Mouse (Mus musculus): ENCODE measurements around the gene D11Wsu47e. TPM values are rescaled to one million over a fixed set of nuclear protein-coding genes. Genes with fewer than 3 reads are reported as not detected.

D11Wsu47e gene
- total RNA-seq, 4 experiments from 2014 or later: 11.4 to 15.4 (median 12.8) TPM

DNA sequence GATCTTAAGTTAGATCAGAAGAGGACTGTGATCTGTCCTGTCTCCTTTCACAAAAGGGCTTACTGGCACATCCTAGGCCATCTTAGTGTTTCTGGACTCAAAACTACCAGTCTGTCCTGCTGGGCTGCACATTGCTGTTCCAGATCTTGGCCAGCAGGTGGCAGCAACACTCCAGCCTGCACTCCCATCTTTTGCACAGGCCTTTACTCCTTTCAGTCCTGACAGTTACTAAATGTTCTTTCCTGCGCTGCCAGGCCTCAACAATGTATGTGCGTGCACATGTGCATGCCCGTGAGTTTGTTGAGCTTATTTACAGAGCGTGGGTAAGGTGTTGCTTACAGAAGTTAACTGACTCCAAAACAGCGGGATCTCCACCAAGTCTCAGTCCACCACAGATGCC, 19.5 kb downstream of the D11Wsu47e start:
- DNase-seq (ENCODE audit: low spot score in 2 of 2): peak; percentile 47 to 71

DNA sequence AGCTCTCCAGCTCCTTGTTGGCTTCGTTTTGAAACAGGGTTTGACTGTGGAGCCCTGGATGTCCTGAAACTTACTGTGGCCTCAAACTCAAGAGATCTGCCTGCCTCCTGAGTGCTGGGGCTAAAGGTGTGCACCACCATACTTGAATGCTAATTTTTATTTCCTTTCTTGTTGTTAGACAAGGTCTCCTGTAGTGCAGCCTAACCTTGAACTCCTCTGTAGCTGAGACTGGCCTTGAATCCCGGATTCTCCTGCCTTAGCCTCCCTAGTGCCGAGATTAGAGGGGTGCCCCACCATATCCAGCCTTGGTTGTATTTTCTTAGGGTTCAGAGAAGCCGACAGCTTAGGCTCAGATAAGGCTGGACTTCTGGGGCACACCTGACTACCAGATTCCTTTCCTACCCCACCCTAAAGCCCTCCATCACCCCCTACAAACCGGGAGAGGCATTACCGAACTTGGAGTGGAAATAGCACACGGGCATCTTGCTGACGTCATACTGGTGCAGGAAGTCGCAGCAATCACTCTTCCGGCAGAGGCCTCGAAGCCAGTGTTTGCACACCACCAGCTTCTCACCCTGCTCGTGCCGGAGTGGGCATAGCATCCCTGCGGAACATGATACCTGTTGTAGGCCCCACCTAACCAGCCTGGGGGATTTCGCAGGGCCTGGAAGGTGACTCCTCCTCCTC, 21.9 kb downstream of the D11Wsu47e start:
- DNase-seq (ENCODE audit: low spot score in 2 of 2): no peak

DNA sequence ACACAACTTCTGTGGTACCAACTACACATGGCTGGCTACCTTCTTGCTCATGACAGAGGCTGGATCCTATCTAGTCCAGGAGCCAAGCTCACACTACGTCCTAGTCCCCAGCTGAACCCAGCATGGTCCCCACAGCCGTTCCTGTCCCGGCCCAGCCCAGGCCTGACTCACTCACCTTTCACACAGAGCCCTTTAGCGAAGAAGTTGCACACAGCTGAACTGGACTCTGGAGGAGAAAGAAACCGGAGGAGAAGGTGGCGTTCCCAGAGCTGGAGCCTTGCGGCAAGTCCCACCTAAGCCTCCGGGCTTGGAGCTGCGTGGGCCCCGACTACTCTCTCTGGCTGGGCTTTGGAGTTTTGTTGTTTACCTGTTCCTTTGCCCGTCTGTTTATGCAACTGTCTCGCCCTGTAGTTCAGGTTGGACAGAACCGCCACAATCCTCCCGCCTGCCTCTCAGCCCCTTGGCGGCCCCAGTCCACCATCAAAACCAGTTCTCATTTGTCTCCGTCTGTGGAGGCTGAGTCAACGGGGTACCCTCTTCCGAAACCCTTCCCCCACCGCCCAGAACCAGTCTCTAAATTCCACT, 24.5 kb downstream of the D11Wsu47e start:
- DNase-seq (ENCODE audit: low spot score in 2 of 2): no peak

DNA sequence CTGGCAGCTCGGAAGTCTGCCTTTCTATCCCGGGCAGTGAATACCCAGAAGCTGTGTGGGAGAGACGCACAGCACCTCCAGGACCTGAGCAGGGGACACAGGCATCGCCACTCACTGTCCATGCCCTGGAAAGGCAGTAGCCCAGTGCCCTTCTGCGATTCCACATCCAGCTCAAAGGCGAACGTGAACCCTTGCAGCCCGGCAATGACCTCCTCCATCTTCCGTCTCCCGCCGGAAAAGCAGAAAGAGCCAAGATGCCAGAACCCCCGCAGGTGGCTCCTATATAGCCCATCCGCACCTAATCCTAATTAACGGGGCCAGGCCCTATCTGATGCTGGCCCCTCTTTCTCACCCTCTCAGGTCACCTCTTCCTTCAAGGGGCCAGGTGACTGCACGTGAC, 25.1 kb downstream of the D11Wsu47e start:
- no peak for DNase-seq (ENCODE audit: low spot score in 2 of 2)

DNA sequence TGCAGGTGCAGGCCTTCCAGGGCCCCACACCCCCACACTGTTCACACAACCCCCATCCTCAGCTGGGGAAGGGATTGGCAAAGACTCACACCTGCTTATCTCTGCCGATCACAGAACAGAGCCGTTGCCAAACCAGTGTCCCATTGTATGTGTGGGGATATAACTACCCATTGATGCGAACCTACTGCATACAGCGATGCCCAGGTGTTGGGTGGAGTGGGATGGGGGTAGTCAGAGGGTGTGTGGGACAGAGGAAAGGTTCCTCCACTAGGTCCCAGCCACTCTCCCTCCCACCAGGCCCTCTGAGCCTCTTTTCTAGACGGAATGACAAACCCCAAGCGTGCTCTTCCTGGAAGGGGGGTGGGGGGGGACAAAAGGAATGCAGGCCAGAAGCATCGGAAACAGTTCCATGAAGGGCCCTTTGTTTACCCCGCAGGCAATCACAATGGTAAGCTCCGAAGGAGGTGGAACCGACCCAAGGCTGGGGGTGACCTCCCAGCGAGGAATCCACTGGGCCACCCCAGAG, 25.6 kb downstream of the D11Wsu47e start, which contains the start of gene Cpsf4l:
Cpsf4l (minus strand) TSS at position 287 of the 526 bp plus-strand sequence.
- DNase-seq (ENCODE audit: low spot score in 2 of 2): no peak

DNA sequence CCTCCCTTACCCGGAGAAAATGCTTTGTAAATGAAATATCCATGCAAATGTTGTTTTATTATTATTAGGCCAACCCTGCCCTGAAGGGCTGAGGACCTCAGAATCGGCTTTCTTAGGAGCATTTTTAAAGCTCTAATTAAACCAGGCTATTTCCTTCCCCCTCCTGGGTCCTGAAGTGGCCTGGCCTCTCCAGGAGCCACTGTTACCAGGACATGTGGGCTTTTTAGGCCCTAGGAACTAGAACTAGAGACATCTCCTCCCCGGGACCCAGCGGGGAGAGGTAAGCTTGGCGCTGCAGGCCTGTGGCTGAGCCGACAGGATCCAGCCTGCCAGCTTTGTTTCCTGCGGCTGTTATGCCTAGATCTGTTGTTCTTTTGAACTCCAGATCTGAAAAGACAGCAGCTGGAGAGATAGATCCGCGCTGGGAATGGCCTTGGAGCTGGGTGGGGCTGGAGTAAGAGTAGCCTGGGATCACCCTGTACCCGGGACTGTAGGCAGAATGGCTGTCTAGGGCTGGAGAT, 26.1 kb downstream of the D11Wsu47e start:
- no peak for DNase-seq (ENCODE audit: low spot score in 2 of 2)

DNA sequence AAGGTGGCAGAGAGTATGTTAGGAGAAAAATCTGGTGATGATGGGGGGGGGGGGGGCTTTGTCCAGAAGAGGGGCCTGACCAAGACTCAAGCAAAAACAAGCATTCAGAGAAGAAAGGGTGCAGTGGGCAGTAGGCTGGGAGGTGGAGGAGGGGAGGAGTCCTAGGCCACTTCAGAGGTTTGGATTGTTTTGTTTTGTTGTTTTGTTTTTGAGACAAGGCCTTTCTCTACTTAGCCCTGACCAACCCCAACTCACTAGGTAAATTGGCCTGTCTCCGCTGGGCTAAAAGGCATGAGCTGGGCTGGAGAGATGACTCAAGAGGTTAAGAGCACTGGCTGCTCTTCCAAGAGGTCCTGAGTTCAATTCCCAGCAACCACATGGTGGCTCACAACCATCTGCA, 26.8 kb downstream of the D11Wsu47e start:
- DNase-seq (ENCODE audit: low spot score in 2 of 2): no peak

DNA sequence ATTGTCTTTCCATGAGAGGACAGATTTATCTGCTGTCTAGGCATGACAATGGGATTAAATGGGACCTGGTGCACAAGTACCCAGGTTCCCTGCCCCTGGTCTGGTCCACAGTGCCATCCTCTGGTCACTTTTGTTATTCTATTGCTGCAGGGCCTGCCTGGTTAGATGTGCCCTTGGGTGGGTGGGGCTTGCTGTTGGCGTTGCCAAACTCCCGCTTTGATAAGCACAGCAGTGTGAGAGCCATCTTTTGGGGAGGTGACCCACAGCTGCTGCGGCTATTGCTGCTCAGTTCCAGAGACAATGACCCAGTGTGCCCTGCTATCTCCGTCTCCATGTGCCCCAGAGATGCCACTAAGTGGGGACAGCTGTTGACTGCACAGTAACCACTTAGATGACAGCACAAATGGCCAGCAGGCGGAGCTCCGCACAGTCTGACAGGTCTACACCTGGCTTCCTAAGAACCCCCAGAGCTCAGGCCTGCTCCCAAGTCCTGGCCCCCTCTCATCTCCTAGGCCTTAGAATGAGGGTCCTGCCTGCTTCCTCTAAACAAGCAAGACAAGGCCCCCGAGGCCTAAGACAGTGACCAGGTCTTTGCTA, 31.0 kb downstream of the D11Wsu47e start:
- no peak for DNase-seq (ENCODE audit: low spot score in 2 of 2)

DNA sequence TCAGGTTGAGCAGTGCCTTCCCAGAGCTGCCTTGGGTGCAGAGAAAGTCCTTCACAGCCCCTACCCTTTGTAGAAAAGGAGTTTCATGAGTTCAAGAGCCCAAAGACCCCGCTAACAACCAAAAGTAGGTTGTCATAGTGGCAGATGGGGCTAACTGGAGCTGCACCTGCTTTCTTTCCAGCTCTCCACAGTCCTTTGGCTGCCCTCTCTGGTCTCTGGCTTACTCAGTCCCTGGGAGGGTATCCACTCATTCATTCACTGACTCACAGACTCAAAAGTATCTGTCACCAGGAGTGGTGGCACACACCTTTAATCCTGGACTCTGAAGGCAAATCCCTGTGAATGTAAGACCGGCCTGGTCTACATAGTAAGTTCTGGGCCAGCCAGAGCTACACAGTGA, 31.9 kb downstream of the D11Wsu47e start:
- DNase-seq (ENCODE audit: low spot score in 2 of 2): no peak

DNA sequence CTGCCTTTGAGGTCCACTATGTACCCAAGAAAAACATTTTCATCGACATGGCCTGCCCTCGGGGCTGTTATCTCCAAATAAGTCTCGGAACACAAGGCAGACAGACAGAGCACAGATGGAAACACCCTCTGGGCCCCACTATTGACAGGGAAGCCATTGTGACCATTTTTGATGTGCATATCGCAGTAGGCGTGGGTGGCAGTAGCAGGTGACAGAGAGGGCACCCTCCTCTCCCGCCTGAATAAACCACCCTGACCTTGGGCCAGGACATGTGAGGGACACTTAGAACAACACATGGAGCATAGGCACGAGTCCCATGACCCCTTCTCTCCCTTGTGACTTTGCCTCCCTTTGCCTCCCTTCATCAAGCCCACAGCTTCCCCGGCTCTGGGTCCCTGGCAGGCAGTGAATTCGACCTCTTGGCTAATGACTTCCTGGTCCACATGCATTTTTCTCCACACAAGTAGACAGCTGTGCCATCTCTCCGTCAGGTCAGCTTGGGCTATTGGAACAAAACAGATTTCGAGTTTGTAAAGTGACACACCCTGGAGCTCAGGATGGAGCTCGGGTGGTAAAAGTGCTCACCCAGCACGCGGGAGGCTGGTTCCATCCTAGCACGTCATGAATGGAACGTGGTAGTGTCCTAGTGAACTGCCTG, 33.7 kb downstream of the D11Wsu47e start:
- DNase-seq (ENCODE audit: low spot score in 2 of 2): no peak

DNA sequence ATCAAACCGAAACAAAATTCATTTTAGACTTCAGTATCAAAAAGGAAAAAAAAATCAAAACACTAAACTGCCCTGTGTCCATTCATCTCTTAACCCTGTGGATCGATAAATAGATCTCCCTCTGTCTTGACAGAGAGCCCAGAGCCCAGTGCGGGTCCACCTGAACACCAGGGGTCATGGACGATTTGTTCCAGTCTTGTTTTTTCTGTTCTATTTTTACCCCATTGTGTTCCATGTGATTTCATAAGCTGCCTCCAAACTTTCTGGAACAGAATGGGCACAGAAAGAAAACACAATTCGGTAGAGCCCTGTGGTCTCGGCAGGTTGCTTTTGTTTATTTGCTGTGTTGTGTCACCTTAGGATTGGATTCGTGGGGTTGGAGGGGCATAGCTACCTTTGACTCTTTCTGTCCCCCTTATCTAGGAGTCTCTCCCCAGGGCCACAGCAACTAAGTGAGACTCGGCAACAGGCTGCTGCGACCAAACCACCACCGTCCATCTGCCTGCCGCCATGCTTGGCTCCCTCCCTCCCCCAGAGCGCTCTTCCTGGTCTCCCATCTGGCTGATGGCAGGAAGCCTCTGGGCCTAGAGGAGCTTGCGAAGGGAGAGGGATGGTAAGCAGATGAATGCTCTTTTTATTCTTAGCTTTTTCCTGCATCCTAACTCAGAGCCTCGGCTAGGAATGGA, 38.3 kb downstream of the D11Wsu47e start:
- no peak for DNase-seq (ENCODE audit: low spot score in 2 of 2)

DNA sequence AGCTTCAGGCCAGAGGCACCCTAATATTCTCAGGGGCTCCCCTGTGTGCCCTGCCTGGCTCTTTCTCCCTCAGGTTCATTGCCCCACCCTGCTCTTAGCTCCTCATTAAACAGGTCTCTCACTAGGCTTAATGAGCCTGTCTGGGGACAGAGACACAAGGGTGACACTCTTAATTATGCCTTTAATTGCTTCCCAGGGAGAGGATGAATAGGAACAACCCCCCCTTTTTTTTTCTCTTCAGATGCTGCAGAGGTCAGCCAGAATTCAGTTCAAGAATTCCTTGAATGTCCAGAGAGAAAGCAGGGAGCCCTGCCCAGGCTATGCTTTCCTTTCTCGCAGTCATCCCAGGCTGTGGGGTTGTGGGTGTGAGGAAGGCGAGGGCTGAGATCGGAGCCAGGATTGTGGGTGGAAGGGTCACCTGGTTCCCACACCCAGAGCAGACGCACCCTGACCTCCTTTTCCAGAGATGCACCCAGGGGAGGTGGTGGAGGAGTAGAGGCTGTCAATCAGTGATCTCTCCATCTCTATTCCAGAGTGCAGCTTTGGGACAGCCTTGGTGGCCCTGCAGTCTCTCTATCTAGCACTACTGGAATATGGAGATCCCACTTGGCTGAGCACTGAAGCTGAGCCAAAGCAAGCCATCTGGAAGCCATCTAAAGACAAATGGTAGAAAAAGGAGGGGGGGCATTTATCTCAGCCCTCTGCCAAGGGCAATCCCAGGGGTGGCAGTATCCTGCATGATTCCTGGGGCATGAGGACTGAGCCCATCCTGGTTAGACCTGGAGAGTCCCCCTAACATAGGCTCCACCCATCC, 41.2 kb downstream of the D11Wsu47e start:
- no peak for DNase-seq (ENCODE audit: low spot score in 2 of 2)

DNA sequence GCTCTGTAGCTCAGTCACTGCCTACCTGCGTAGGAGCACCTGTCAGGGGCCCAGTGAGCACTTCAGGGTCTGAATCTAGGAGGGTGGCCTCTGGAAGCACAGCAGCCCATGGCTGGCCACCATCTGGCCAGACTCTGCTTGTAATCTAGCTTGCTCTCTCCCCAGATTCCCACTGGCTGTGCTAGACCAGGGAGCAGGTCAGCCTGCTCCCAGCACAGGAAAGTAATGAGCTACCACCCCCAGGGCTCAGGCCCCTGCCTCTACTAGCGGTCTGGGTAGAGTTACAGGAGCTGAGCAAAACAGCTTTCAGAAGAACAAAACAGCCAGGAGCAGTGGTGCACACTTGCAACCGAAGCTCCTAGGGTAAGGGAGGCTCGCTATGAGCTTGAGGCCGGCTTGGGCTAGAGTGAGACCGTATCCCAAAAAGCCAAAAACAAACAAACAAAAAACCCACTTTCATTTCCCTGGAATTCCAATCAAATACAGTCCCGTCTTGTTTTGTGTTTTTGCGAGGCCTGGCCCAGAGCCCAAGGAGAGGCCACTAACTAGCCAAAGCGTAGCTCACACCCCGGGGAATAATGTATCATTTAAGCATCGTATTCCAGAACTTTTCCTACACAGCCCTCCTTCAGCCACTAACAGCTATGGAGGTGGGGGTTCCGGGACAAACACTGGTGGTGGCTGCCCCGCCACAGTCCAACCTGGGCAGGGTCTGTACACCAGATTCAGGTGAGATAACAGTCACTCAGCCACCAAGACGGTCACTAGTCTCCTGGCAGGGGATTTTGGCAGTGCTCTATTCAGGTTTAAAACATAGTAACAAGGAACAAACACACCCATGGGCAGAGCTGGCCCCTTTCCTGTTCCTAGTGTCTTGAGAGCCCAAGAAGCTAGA, 43.0 kb downstream of the D11Wsu47e start:
- DNase-seq (ENCODE audit: low spot score in 2 of 2): no peak

DNA sequence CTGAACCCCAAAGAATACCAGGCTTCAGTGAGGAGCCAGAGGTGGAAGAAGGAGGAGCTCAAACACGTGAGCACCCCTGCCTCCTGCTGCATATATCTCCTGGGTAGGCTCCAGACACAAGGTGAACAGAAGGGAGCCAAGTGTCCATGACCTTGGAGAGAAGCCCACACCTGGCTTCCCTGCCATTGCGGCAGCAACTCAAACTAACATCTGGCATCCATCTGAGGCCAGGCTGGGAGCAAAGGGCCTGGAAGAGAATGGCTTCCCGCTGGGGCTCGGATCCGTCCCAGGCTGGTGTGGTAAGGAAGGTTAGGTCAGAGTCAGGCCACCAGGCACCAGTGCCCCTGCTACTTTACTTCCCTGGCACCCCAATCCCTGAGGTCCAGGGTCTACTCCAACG, 43.8 kb downstream of the D11Wsu47e start:
- no peak for DNase-seq (ENCODE audit: low spot score in 2 of 2)

DNA sequence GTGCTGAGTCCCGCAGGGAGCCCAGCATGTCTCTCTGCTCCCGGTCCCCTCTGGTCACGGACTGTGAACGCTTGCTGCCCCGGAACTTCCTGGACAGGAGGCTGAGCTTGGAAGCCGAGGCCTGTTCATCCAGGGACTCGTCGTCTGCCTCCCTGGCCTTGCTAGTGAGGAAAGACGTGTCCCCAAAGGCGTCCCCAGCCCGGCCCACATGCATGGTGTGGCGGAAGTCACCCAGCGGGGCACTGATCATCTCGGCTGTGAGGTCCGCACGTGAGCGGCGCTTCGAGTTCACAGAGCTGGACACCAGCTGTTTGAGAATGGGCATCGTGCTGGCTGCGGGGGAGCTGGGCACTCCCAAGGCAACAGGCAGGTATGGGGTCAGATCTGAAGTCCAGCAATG, 45.0 kb downstream of the D11Wsu47e start:
- DNase-seq (ENCODE audit: low spot score in 2 of 2): no peak

DNA sequence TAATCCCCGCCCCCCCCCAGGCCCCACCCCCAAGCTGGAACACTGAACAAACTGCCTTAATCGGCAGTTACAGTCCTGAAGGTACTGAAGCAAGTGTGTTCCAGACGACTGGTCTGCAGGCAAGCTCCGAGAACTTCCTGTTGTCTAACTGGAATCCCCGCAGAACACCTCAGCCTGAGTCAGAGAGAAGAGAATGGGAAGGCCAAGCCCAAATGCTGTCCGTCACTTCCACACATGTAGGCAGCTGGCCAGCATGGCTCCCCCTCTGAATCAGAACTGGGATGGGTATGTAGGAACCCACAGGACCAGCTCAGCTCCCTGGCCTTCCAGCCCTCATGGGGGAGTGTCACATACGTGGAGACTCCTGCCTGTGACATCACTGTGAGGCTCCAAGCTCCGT, 45.7 kb downstream of the D11Wsu47e start:
- DNase-seq (ENCODE audit: low spot score in 2 of 2): no peak

DNA sequence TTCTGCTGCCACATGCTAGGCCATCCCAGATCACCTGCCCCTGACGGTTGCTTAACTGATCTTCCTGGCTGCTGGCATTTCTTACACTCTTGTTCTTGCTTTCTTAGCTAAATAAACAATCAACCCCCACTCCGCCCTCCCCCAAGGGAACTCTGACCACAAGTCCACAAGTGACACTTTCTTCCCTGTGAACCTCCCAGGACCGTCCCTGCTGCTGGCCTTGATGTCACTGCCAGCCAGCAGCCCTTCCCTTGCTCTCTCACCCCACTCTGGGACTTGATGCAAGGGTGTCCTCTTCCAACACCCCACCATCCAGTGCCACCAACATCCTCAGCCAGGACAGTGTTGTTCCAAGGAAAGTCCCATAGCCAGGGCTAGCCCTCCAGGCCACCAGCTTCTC, 46.7 kb downstream of the D11Wsu47e start:
- DNase-seq (ENCODE audit: low spot score in 2 of 2): no peak

DNA sequence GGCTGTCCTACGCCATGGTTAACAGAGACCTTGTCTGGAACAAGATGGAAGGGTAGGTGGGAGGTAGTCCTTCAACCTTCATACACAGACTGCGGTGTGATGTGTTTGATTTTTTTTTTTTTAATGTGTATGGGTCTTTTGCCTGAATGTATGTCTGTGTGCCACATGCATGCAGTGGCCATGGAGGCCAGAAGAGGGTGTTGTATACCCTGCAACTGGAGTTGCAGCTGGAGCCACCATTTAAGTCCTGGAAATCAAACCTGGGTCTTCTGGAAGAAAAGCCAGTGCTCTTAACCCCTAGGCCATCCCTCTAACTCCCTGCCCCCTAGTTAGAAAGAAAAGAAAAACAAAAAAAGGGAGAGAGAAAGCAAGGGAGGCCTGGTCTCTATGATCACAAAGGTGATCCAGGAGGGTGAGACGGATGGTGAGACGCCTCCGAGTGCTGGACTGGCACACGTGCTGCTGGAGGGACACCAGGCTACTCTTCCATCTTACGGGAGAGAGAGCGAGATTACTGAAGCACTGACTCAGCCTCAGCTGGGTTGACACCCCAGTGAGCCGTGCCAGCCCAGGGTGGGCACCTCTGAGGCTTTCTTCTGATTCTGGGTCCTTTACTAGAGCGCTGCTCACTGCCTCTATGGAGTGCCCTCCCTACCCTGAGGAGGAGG, 47.9 kb downstream of the D11Wsu47e start:
- no peak for DNase-seq (ENCODE audit: low spot score in 2 of 2)

All from left cerebral cortex, adult 8-10 months (tissue).